Mouse (Mus musculus) forebrain, embryonic 10.5 days (tissue): ENCODE measurements at regions not wholly inside any gene's neighbourhood (a gene's known extent, or its start where the extent isn't known, plus 50 kb on each side); places are given as distances from the start of the nearest gene placed in this dataset.

Experiments used
- DNase-seq: peaks from one replicate; pipeline ENCODE4 v3.0.0-alpha.2; 2017; ENCODE audit warnings: low spot score; ENCODE audit errors: extremely low spot score
- H3K27ac ChIP-seq: fragments of 300-500 bp; sonication (generic); 2 replicates; pipeline ENCODE4 v1.5.1; 2016; ENCODE audit warnings: mild to moderate bottlenecking
- H3K27me3 ChIP-seq: fragments of 300-500 bp; sonication (generic); 2 replicates; pipeline ENCODE4 v1.6.1; 2016; ENCODE audit warnings: mild to moderate bottlenecking; ENCODE audit not compliant: poor library complexity, severe bottlenecking
- H3K36me3 ChIP-seq: fragments of 300-500 bp; sonication (generic); replicated peaks from 2 replicates; pipeline ENCODE4 v1.6.1; 2016; ENCODE audit warnings: mild to moderate bottlenecking, moderate library complexity
- H3K4me1 ChIP-seq: fragments of 300-500 bp; sonication (generic); 2 replicates; pipeline ENCODE4 v1.6.1; 2016
- H3K4me3 ChIP-seq: fragments of 300-500 bp; sonication (generic); 2 replicates; pipeline ENCODE4 v1.5.1; 2016; ENCODE audit warnings: mild to moderate bottlenecking, moderate library complexity
- H3K9me3 ChIP-seq: fragments of 300-500 bp; sonication (generic); 2 replicates; pipeline ENCODE4 v1.6.1; 2016; ENCODE audit warnings: mild to moderate bottlenecking, moderate library complexity
- WGBS: fragments of 180-500 bp; shearing (Covaris S2); methylation state at CpG from one replicate; pipeline ENCODE4 v1.1.7; 2016; 5-methylcytosine and 5-hydroxymethylcytosine counted together

- Histone ChIP-seq H3K27me3 (no peaks in the 10 kb centered on the region), H3K9me3 (no peaks in the 10 kb centered on the region), H3K4me1 (no peaks in the 10 kb centered on the region), H3K36me3 (no peaks in the 10 kb centered on the region), H3K27ac (no peak overlapping the region), H3K4me3 (no peak overlapping the region)
- DNase-seq = no peak
- WGBS = 68% methylated on average over 10 of the region's 10 CpGs
Observed at GRCm38 (mm10) chr14:28714598-28714997, 210.0 kb downstream of the Wnt5a start.

- H3K27me3 ChIP-seq = no peaks in the 10 kb centered on the region
- H3K4me3 ChIP-seq = no peak overlapping the region
- no peak for DNase-seq
- H3K4me1 ChIP-seq = no peaks in the 10 kb centered on the region
- 97% methylated on average over 3 of the region's 3 CpGs for WGBS
- no peaks in the 10 kb centered on the region for H3K36me3 ChIP-seq
- no peak overlapping the region for H3K27ac ChIP-seq
- no peaks in the 10 kb centered on the region for H3K9me3 ChIP-seq
Observed at GRCm38 (mm10) chr14:28720545-28720944, 216.0 kb downstream of the Wnt5a start.

- no peak for DNase-seq
- Histone ChIP-seq H3K27ac (no peak overlapping the region), H3K27me3 (no peaks in the 10 kb centered on the region), H3K4me1 (no peaks in the 10 kb centered on the region), H3K4me3 (no peak overlapping the region), H3K36me3 (no peaks in the 10 kb centered on the region), H3K9me3 (no peaks in the 10 kb centered on the region)
- WGBS = 89% methylated on average over 4 of the region's 4 CpGs
Observed at GRCm38 (mm10) chr14:28725666-28726065, 221.1 kb downstream of the Wnt5a start.

GRCm38 (mm10) chr14:28733496-28733895 is 228.9 kb downstream of the Wnt5a start:
- WGBS = 73% methylated on average over 5 of the region's 5 CpGs
- Histone ChIP-seq H3K4me1 (no peaks in the 10 kb centered on the region), H3K36me3 (no peaks in the 10 kb centered on the region), H3K9me3 (no peaks in the 10 kb centered on the region), H3K4me3 (no peak overlapping the region), H3K27me3 (no peaks in the 10 kb centered on the region), H3K27ac (no peak overlapping the region)
- DNase-seq = no peak

GRCm38 (mm10) chr14:28735446-28735845 is 230.9 kb downstream of the Wnt5a start:
- Histone ChIP-seq H3K4me1 (no peaks in the 10 kb centered on the region), H3K27ac (no peak overlapping the region), H3K36me3 (no peaks in the 10 kb centered on the region), H3K4me3 (no peak overlapping the region), H3K9me3 (no peaks in the 10 kb centered on the region), H3K27me3 (no peaks in the 10 kb centered on the region)
- 89% methylated on average over 5 of the region's 5 CpGs for WGBS
- DNase-seq = no peak

GRCm38 (mm10) chr14:28740076-28740475 is 235.5 kb downstream of the Wnt5a start:
- no peak for DNase-seq
- WGBS = 98% methylated on average over 1 of the region's 1 CpGs
- no peak overlapping the region for H3K27ac ChIP-seq
- H3K9me3 ChIP-seq = no peaks in the 10 kb centered on the region
- no peaks in the 10 kb centered on the region for H3K27me3 ChIP-seq
- no peaks in the 10 kb centered on the region for H3K36me3 ChIP-seq
- H3K4me3 ChIP-seq = no peak overlapping the region
- no peaks in the 10 kb centered on the region for H3K4me1 ChIP-seq

- DNase-seq = no peak
- Histone ChIP-seq H3K4me1 (no peaks in the 10 kb centered on the region), H3K4me3 (no peak overlapping the region), H3K36me3 (no peaks in the 10 kb centered on the region), H3K27ac (no peak overlapping the region), H3K9me3 (no peaks in the 10 kb centered on the region), H3K27me3 (no peaks in the 10 kb centered on the region)
- 95% methylated on average over 2 of the region's 2 CpGs for WGBS
Observed at GRCm38 (mm10) chr14:28741418-28741817, 236.9 kb downstream of the Wnt5a start.

- Histone ChIP-seq H3K36me3 (no peaks in the 10 kb centered on the region), H3K27me3 (no peaks in the 10 kb centered on the region), H3K9me3 (no peaks in the 10 kb centered on the region), H3K4me3 (no peak overlapping the region), H3K27ac (no peak overlapping the region), H3K4me1 (no peaks in the 10 kb centered on the region)
- no peak for DNase-seq
- 89% methylated on average over 4 of the region's 4 CpGs for WGBS
Observed at GRCm38 (mm10) chr14:28743673-28744072, 239.1 kb downstream of the Wnt5a start.

GRCm38 (mm10) chr14:28750301-28750700 is 245.8 kb downstream of the Wnt5a start:
- DNase-seq = no peak
- Histone ChIP-seq H3K27me3 (no peaks in the 10 kb centered on the region), H3K36me3 (no peaks in the 10 kb centered on the region), H3K4me1 (no peaks in the 10 kb centered on the region), H3K27ac (no peak overlapping the region), H3K4me3 (no peak overlapping the region), H3K9me3 (no peaks in the 10 kb centered on the region)
- WGBS = 84% methylated on average over 1 of the region's 1 CpGs

GRCm38 (mm10) chr14:28765201-28765600 is 252.8 kb upstream of the Lrtm1 start:
- H3K4me1 ChIP-seq = no peaks in the 10 kb centered on the region
- 97% methylated on average over 1 of the region's 1 CpGs for WGBS
- DNase-seq = no peak

GRCm38 (mm10) chr14:28773068-28773467 is 244.9 kb upstream of the Lrtm1 start:
- H3K9me3 ChIP-seq = no peaks in the 10 kb centered on the region
- H3K27me3 ChIP-seq = no peaks in the 10 kb centered on the region
- H3K4me3 ChIP-seq = no peak overlapping the region
- H3K27ac ChIP-seq = no peak overlapping the region
- H3K4me1 ChIP-seq = peaks cover 9% of the 10 kb centered on the region
- DNase-seq = no peak
- no peaks in the 10 kb centered on the region for H3K36me3 ChIP-seq
- 88% methylated on average over 11 of the region's 11 CpGs for WGBS

More at GRCm38 (mm10) chr14:28765201-28765600, 252.8 kb upstream of the Lrtm1 start:
- no peaks in the 10 kb centered on the region for H3K36me3 ChIP-seq
- H3K27me3 ChIP-seq = no peaks in the 10 kb centered on the region
- no peaks in the 10 kb centered on the region for H3K9me3 ChIP-seq
- H3K27ac ChIP-seq = no peak overlapping the region
- no peak overlapping the region for H3K4me3 ChIP-seq

- H3K9me3 ChIP-seq = no peaks in the 10 kb centered on the region
- WGBS = 92% methylated on average over 1 of the region's 1 CpGs
- no peak overlapping the region for H3K4me3 ChIP-seq
- H3K27me3 ChIP-seq = no peaks in the 10 kb centered on the region
- H3K4me1 ChIP-seq = peaks cover 9% of the 10 kb centered on the region
- no peaks in the 10 kb centered on the region for H3K36me3 ChIP-seq
- DNase-seq = no peak
- no peak overlapping the region for H3K27ac ChIP-seq
Observed at GRCm38 (mm10) chr14:28775686-28776085, 242.3 kb upstream of the Lrtm1 start.

- Histone ChIP-seq H3K27ac (no peak overlapping the region), H3K4me1 (peaks cover 8% of the 10 kb centered on the region), H3K36me3 (no peaks in the 10 kb centered on the region), H3K4me3 (no peak overlapping the region), H3K9me3 (no peaks in the 10 kb centered on the region), H3K27me3 (no peaks in the 10 kb centered on the region)
- WGBS = 92% methylated on average over 8 of the region's 8 CpGs
- no peak for DNase-seq
Observed at GRCm38 (mm10) chr14:28777791-28778190, 240.2 kb upstream of the Lrtm1 start.

- Histone ChIP-seq H3K27me3 (no peaks in the 10 kb centered on the region), H3K4me1 (no peaks in the 10 kb centered on the region), H3K36me3 (no peaks in the 10 kb centered on the region), H3K27ac (no peak overlapping the region), H3K9me3 (no peaks in the 10 kb centered on the region), H3K4me3 (no peak overlapping the region)
- 95% methylated on average over 7 of the region's 7 CpGs for WGBS
- DNase-seq = no peak
Observed at GRCm38 (mm10) chr14:28781660-28782059, 236.3 kb upstream of the Lrtm1 start.
